Mouse (Mus musculus): Measurements from ENCODE around the gene Atp1b1.

DNA sequence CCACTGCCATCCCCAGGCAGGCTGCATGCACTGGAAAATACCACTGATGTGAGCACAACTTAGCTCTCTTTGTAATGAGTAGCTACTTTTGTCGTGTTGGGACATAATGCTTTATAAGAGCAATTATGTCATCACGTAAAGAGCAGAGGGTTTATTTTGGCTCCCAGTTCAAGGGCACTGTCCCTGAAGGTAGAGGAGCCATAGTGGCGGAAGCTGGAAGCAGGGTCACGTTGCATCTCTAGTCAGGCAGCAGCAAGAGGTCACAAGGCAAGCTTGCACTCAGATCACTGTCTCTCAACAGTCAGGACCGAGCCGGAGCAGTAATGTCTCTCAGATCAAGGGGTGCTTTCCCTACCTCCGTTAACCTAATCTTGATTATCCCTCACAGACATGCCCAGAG lies 30.4 kb downstream of the Atp1b1 start:
- TF ChIP-seq CTCF (IDR thresholded peaks at IDR 0.05; ENCODE audit: extremely low read depth, insufficient read depth, low read length) (no peak), POLR2A (IDR thresholded peaks at IDR 0.05; ENCODE audit: extremely low read depth, insufficient read depth, low read length) (no peak)

Measured in cortical plate, adult 2 months (tissue).